Mouse (Mus musculus) lung, embryonic 15.5 days (tissue): Measurements from ENCODE around the gene Prdx2. TPM values are rescaled to one million over a fixed set of nuclear protein-coding genes. Genes with fewer than 3 reads are reported as not detected.

Experiments
- ATAC-seq: fragments of 200-750 bp; cut with Nextera tagmentation; 2 replicates; pipeline ENCODE4 v1.8.0; 2017; ENCODE audit warnings: moderate number of reproducible peaks, borderline replicate concordance; ENCODE audit not compliant: low FRiP score, low TSS enrichment; ENCODE audit errors: extremely low read depth
- H3K27ac ChIP-seq: fragments of 300-500 bp; sonication (generic); 2 replicates; pipeline ENCODE4 v1.5.1; 2015; ENCODE audit warnings: moderate library complexity, mild to moderate bottlenecking, inconsistent platforms
- H3K27me3 ChIP-seq: fragments of 300-500 bp; sonication (generic); 2 replicates; pipeline ENCODE4 v1.6.1; 2015; ENCODE audit warnings: inconsistent platforms
- H3K36me3 ChIP-seq: fragments of 300-500 bp; sonication (generic); 2 replicates; pipeline ENCODE4 v1.6.1; 2015; ENCODE audit warnings: inconsistent platforms
- H3K4me1 ChIP-seq: fragments of 300-500 bp; sonication (generic); 2 replicates; pipeline ENCODE4 v1.6.1; 2015; ENCODE audit warnings: inconsistent platforms
- H3K4me2 ChIP-seq: fragments of 300-500 bp; sonication (generic); 2 replicates; pipeline ENCODE4 v1.6.1; 2015; ENCODE audit warnings: inconsistent platforms, mild to moderate bottlenecking, moderate library complexity
- H3K4me3 ChIP-seq: fragments of 300-500 bp; sonication (generic); 2 replicates; pipeline ENCODE4 v1.5.1; 2015; ENCODE audit warnings: mild to moderate bottlenecking, inconsistent platforms
- H3K9ac ChIP-seq: fragments of 300-500 bp; sonication (generic); 2 replicates; pipeline ENCODE4 v1.6.1; 2015; ENCODE audit warnings: inconsistent platforms
- H3K9me3 ChIP-seq: fragments of 300-500 bp; sonication (generic); 2 replicates; pipeline ENCODE4 v1.6.1; 2016; ENCODE audit warnings: inconsistent platforms
- WGBS: fragments of 180-500 bp; shearing (Covaris S2); methylation state at CpG from one replicate; pipeline ENCODE4 v1.1.7; 2015; 5-methylcytosine and 5-hydroxymethylcytosine counted together
- polyA plus RNA-seq: library from polyadenylated mRNA; unstranded; fragments of >200 nt; fragmentation: Nextera tagmentation; extraction: Ambion mirVana; gene quantifications from 2 replicates; pipeline ENCODE4 v1.2.1, GENCODE M21; 2015

Prdx2 gene
- polyA plus RNA-seq, 1 experiment from 2014 or later = 727 TPM

DNA sequence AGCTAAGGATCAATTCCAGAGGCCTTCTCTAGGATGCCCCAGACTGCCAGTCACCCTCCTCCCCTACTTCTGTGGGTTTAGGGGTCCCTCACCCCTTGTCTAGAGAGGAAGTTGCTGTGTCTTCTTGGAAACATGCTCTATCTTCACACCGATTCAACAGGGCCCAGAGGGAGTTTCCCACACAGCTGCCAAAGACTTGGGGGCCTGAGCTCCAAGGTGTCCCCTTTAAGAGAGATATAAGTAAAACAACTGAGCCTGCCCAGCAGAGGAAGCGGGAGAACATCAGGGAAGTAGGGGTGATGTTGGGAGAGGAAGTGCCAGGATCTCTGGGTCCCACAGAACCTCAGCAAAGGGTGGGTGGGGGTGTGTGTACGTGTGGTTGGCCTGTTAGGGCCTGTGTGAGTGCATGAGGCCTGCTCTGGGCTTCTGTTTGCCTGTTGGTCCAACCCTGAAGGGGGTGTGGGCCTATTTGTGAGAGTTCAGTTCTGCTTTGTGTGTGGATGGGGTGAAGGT, 13.2 kb downstream of the Prdx2 start:
- 53% methylated on average over 3 of the region's 3 CpGs for WGBS
- ATAC-seq = no peak
- Histone ChIP-seq H3K27me3 (0 out of 2 replicates have a peak, but pooled peaks cover 3% of the 10 kb centered on the region), H3K4me1 (peaks cover 80% of the 10 kb centered on the region), H3K4me3 (no peak overlapping the region), H3K9ac (no peak overlapping the region), H3K27ac (peak overlapping the region; percentile 93), H3K9me3 (no peaks in the 10 kb centered on the region), H3K36me3 (no peaks in the 10 kb centered on the region), H3K4me2 (no peak overlapping the region)

DNA sequence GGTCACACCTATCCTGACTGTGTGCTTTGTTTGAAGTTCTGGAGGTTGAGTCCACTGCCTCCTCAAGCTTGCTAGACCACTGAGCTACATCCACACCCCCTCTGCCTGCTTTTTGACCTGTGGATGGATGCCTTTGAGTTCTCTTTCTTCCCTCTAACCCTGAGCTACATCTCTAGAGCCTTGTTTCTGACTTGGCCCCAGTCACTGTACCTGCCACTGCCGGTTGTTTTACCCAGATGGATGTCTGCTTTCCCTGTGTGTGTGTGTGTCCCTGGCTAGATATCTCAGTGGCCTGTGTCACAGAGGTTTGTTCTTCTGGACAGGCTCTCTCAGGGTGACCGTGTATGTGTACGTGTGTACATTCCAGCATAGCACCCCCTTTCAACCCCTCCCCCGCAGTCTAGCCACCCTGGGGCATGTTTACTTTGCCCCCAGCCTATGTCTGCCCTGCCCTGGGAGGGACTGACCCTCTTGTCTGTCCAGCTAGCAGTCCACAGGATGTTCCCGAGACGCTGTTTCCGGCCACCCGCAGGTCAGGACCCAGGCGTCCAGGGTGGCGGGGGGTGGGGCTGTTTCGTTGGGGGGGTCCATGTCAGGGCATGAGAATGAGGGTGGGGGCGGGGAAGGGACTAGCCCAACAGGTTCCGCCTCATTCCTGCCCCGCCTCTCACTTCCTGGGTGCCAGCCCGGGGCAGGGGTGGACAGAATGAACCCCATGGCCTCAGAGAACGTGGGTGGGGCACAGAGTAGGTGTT, 15.1 kb downstream of the Prdx2 start:
- Histone ChIP-seq H3K4me1 (peaks cover 70% of the 10 kb centered on the region), H3K9me3 (no peaks in the 10 kb centered on the region), H3K27ac (peak overlapping the region; percentile 87), H3K4me2 (peak overlapping the region; percentile 99), H3K36me3 (no peaks in the 10 kb centered on the region), H3K9ac (peak overlapping the region; percentile 52), H3K4me3 (peak overlapping the region; percentile 49), H3K27me3 (peaks cover 3% of the 10 kb centered on the region; the same call in 1 of the 2 replicates)
- 5% methylated on average over 16 of the region's 16 CpGs for WGBS
- ATAC-seq = peak; percentile 6; the same call in 1 of the 2 replicates

DNA sequence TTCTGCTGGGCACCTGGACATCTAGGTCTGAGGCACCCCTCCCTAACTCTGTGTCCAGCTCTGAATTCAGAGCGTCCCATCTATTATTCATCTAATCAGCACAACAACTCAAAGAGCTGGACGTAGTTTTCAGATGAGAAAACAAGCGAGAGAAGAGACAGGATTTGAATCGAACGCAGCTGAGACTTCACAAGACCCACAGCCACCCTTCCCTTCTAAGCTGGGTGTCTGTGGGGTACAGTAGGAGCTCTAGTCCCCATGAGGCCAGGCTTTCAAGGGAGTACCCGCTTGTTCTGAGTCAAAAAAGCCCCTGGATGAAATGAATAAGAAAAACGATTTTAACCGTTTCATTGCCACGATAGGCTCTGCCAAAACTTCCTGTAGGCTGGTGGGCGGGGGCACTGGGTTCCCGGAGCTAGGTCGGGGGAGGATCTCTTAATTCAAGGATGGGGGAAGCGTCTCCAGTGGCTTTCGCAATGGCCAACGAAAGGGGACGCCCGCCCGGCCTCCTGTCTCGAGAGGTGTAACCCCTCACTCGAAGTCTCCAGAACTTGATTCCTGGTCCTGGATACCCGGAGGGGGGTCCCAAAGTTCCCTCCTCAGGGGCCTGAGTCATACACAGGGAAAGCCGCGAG, 15.8 kb downstream of the Prdx2 start:
- under 1% methylated on average over 23 of the region's 23 CpGs for WGBS
- peak overlapping the region; percentile 87 for H3K27ac ChIP-seq
- H3K4me2 ChIP-seq = peak overlapping the region; percentile 99
- H3K4me1 ChIP-seq = peaks cover 65% of the 10 kb centered on the region
- peak overlapping the region; percentile 49 for H3K4me3 ChIP-seq
- peak overlapping the region; percentile 52 for H3K9ac ChIP-seq
- H3K27me3 ChIP-seq = peaks cover 3% of the 10 kb centered on the region; the same call in 1 of the 2 replicates
- no peak for ATAC-seq
- H3K36me3 ChIP-seq = no peaks in the 10 kb centered on the region
- H3K9me3 ChIP-seq = no peaks in the 10 kb centered on the region

DNA sequence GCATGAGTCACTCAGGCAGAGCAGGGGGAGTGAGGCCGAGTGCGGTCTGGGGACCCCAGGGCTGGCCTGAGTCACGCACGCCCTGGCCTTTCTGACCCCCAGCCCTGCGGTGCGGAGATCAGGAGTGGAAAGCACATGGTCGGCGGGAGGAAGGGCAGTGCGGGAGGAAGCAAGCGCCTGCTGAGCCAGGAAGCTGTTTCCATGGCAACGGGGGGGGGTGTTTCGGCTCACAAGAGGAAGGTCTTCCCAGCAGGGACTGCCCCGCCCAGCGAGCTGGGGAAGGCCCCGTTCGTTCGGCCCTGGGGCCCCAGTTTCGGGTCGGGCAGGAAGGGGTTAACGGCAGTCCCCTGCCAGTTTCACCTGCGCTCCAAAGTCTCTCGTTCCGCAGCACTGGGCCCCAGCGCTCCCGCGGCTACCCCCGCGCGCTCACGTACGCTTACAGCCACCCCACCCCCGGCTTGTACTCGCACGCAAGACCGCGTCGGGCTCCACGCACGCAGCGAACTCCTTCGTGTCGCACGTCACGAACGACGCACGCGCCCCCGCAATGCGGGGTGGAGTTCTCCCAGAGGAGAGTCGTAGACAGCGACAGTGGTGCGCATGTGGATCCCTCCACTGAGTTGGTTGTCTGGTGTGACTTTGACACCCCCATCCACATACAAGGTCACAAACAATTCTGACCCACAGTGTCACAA, 16.4 kb downstream of the Prdx2 start:
- Histone ChIP-seq H3K36me3 (no peaks in the 10 kb centered on the region), H3K9ac (peak overlapping the region; percentile 52), H3K4me1 (peaks cover 60% of the 10 kb centered on the region), H3K27ac (peak overlapping the region; percentile 87), H3K4me3 (peak overlapping the region; percentile 49), H3K27me3 (peaks cover 3% of the 10 kb centered on the region; the same call in 1 of the 2 replicates), H3K4me2 (peak overlapping the region; percentile 99), H3K9me3 (no peaks in the 10 kb centered on the region)
- peak; percentile 28 for ATAC-seq
- 1% methylated on average over 53 of the region's 53 CpGs for WGBS

DNA sequence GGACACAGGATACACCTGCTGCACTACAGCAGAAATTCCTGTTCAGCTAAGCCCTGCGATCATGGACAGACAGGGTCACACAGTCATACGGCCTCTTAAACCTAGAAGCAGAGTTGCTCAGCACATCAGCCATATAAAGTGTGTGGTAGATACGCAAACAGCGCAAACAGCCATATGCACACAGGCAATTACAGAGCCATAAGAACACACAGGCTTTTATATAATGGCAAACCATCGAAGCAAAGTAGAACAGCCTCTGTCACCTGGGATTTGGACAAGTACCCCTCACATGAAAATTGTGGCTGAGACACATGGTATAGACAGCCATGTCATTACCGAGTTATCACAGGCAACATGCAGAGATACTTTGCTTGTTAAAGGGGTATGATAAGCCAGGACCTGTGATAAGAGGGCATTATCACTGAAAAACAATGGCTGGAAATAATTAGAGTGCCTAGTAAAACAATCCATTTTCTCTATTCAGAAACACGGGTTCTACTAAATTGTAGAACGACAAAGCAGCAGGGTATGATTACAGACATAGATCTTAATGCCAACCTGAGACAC, 17.1 kb downstream of the Prdx2 start:
- H3K27ac ChIP-seq = peak overlapping the region; percentile 87
- no peaks in the 10 kb centered on the region for H3K9me3 ChIP-seq
- peaks cover 3% of the 10 kb centered on the region; the same call in 1 of the 2 replicates for H3K27me3 ChIP-seq
- no peak for ATAC-seq
- peaks cover 60% of the 10 kb centered on the region for H3K4me1 ChIP-seq
- 31% methylated on average over 8 of the region's 8 CpGs for WGBS
- H3K9ac ChIP-seq = no peak overlapping the region
- H3K4me2 ChIP-seq = peak overlapping the region; percentile 99
- H3K4me3 ChIP-seq = peak overlapping the region; percentile 49
- H3K36me3 ChIP-seq = no peaks in the 10 kb centered on the region

DNA sequence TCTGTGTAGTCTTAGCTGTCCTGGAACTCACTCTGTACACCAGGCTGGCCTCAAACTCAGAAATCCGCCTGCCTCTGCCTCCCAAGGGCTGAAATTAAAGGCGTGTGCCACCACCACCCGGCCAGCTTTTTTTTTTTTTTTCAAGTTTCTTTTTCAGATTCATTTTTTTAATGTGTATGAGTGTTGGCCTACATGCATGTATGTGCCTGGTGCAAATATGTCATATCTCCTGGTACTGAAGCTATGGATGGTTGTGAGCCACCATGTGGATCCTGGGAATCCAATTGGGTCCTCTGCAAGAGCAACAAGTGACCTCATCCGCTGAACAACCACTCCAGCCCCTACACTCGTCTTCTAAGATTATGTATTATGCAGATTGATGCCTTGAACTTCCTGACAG, 18.0 kb downstream of the Prdx2 start:
- ATAC-seq = no peak
- no peak overlapping the region for H3K4me2 ChIP-seq
- no peak overlapping the region for H3K27ac ChIP-seq
- no peaks in the 10 kb centered on the region for H3K36me3 ChIP-seq
- WGBS = 69% methylated on average over 5 of the region's 5 CpGs
- peaks cover 3% of the 10 kb centered on the region; the same call in 1 of the 2 replicates for H3K27me3 ChIP-seq
- H3K9ac ChIP-seq = no peak overlapping the region
- H3K9me3 ChIP-seq = no peaks in the 10 kb centered on the region
- peaks cover 51% of the 10 kb centered on the region for H3K4me1 ChIP-seq
- no peak overlapping the region for H3K4me3 ChIP-seq

DNA sequence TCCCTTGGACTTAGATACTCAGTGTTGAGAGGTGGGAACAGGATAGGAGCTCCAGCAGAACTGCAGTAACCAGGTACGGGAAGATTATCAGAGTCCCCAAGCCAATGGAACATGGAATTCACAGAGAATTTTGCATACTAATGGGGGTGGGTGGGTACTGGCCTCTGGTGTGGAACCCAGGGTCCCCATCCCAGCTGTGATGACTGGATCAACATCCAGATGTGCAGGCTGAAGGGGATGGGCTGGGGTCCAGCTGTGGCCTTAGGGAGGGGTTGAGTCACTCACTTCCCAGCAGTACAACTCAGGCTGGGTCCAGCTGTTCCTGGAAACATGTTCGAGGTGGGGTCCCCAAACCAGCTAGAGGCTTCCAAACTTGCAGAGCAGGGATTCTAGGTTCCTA, 18.5 kb downstream of the Prdx2 start:
- H3K4me2 ChIP-seq = no peak overlapping the region
- H3K27me3 ChIP-seq = peaks cover 3% of the 10 kb centered on the region; the same call in 1 of the 2 replicates
- no peak overlapping the region for H3K9ac ChIP-seq
- no peak overlapping the region for H3K27ac ChIP-seq
- 55% methylated on average over 2 of the region's 2 CpGs for WGBS
- H3K4me1 ChIP-seq = peaks cover 47% of the 10 kb centered on the region
- no peak for ATAC-seq
- no peaks in the 10 kb centered on the region for H3K36me3 ChIP-seq
- no peak overlapping the region for H3K4me3 ChIP-seq
- no peaks in the 10 kb centered on the region for H3K9me3 ChIP-seq

DNA sequence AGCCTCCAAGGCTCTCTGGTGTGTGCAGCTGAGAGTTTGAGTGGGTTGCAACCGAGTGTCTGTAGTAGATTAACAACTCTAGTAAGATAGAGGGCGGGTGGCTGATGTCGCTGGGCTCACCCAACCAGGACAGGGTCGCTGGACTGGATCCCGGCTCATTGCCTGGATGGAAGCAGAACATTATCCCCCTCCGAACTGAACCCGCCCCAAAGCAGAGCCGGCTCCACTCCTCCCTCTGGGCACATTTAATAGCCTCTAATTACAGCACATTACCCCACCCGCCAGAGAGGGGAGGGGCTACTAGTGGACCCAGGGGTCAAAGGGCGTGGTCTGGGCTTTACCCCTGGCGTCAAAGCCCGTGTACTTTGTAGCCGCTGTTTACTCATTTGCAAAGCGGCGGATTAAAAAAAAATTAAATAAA, 19.9 kb downstream of the Prdx2 start:
- 15% methylated on average over 15 of the region's 15 CpGs for WGBS
- Histone ChIP-seq H3K36me3 (no peaks in the 10 kb centered on the region), H3K4me2 (peak overlapping the region; percentile 85), H3K27ac (peak overlapping the region; percentile 83), H3K9ac (no peak overlapping the region; the same call in 1 of the 2 replicates), H3K9me3 (no peaks in the 10 kb centered on the region), H3K4me3 (peak overlapping the region; percentile 53), H3K27me3 (peaks cover 4% of the 10 kb centered on the region; the same call in 1 of the 2 replicates), H3K4me1 (peaks cover 40% of the 10 kb centered on the region)
- ATAC-seq = no peak

DNA sequence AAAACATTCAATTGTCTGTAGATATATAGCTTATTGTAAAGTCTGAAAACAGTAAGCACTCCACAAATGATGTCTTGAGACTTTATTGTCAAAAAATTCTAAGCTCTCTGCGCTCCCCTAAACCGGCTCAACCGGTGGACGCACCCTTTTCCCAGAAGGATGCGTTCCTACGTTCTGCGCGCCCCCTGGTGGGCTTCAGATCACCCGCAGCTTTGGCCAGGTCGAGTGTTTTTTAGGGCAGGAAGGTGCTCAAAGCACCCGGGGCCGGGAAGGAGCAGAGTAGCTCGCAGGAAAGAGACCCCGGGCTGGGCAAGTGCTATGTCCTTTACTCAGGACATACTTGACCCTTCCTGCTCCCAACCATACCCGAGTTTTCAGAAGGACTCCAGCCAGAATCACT, 20.4 kb downstream of the Prdx2 start:
- Histone ChIP-seq H3K4me2 (peak overlapping the region; percentile 85), H3K9ac (peak overlapping the region; percentile 59), H3K36me3 (no peaks in the 10 kb centered on the region), H3K4me1 (peaks cover 35% of the 10 kb centered on the region), H3K27ac (peak overlapping the region; percentile 83), H3K4me3 (peak overlapping the region; percentile 53), H3K9me3 (no peaks in the 10 kb centered on the region), H3K27me3 (peaks cover 6% of the 10 kb centered on the region; the same call in 1 of the 2 replicates)
- under 1% methylated on average over 15 of the region's 15 CpGs for WGBS
- peak; percentile 60; the same call in 1 of the 2 replicates for ATAC-seq

DNA sequence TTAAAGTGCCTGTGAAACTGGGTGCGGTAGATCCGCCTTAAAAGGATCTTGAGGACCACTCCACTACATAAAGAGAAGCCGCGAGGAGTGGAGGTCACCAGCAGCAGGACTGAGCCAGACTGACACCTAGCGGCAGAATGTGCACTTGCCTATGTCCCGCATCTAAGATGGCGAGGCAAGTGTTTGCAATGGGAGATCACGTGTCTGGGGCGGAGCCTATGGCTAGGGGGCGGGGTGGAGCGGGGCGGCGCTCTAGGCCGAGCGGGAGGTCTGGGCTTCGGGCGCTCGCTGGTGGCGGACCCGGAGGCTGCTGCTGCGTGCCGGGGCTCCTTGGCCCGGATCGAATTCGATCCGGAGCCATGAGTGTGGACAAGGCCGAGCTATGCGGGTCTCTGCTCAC, 21.0 kb downstream of the Prdx2 start, which contains the start of gene Hook2:
Gene Hook2 (plus strand): TSS at position 255 of the 400 bp plus-strand sequence.
- peak; percentile 87 for ATAC-seq
- 1% methylated on average over 28 of the region's 28 CpGs for WGBS
- Histone ChIP-seq H3K4me2 (peak within 1 kb of the TSS; percentile 85), H3K27ac (peak within 1 kb of the TSS; percentile 83), H3K9me3 (no peaks in the 10 kb centered on the region), H3K27me3 (peaks cover 6% of the 10 kb centered on the region; the same call in 1 of the 2 replicates), H3K36me3 (no peaks in the 10 kb centered on the region), H3K4me1 (peaks cover 30% of the 10 kb centered on the region), H3K9ac (peak within 1 kb of the TSS; percentile 62), H3K4me3 (peak within 1 kb of the TSS; percentile 53)

DNA sequence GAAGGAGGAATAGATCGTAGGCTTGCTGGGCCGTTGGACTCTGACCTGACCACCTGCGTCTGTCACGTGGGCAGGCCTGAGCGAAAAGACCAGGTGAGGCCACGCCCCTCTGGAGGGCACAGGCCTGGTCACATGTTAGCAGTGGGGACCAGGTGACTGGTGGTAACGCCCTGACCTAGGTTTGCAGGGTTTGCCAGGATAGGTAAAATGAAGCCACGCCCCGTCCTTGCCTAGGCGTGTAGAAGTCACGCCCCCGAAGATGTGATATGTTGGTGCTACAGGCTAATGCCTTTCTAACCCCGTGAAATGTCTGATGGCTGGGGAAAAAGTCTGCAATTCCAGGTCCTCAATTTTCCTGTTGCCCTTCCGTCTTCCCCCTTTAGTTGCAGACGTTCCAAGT, 21.4 kb downstream of the Prdx2 start:
- Histone ChIP-seq H3K36me3 (no peaks in the 10 kb centered on the region), H3K4me2 (peak overlapping the region; percentile 85), H3K9ac (peak overlapping the region; percentile 62), H3K9me3 (no peaks in the 10 kb centered on the region), H3K4me3 (peak overlapping the region; percentile 53), H3K27ac (peak overlapping the region; percentile 83), H3K27me3 (peaks cover 6% of the 10 kb centered on the region; the same call in 1 of the 2 replicates), H3K4me1 (peaks cover 25% of the 10 kb centered on the region)
- ATAC-seq = peak; percentile 69
- 1% methylated on average over 15 of the region's 15 CpGs for WGBS
